Mouse (Mus musculus) spleen, postnatal 10 days (tissue): ENCODE measurements at regions not wholly inside any gene's neighbourhood (a gene's known extent, or its start where the extent isn't known, plus 50 kb on each side); places are given as distances from the start of the nearest gene placed in this dataset.

Experiments
- DNase-seq, 2 experiments: peaks; one replicate each; pipeline ENCODE4 v3.0.0; 2021 to 2022; ENCODE audit warnings: low spot score in 2 of 2

GRCm38 (mm10) chr19:33043696-33044095 is 286.4 kb downstream of the Pten start:
- DNase-seq: no peak

GRCm38 (mm10) chr19:33048754-33049442 is 291.6 kb downstream of the Pten start:
- DNase-seq: no peak

- no peak for DNase-seq
Measured at GRCm38 (mm10) chr19:33053199-33053867, 296.0 kb downstream of the Pten start.

GRCm38 (mm10) chr19:33056372-33056791 is 299.1 kb downstream of the Pten start:
- no peak for DNase-seq

- DNase-seq: no peak
Measured at GRCm38 (mm10) chr19:33061006-33061405, 303.7 kb downstream of the Pten start.

- no peak for DNase-seq
Measured at GRCm38 (mm10) chr19:33062165-33063058, 305.1 kb downstream of the Pten start.

GRCm38 (mm10) chr19:33065274-33066200 is 308.2 kb downstream of the Pten start:
- no peak for DNase-seq

- no peak for DNase-seq
Measured at GRCm38 (mm10) chr19:33068351-33068955, 311.2 kb downstream of the Pten start.

GRCm38 (mm10) chr19:33069761-33070160 is 312.5 kb downstream of the Pten start:
- DNase-seq: no peak

- DNase-seq: no peak
Measured at GRCm38 (mm10) chr19:33072299-33072698, 315.0 kb downstream of the Pten start.

- DNase-seq: no peak
Measured at GRCm38 (mm10) chr19:33074907-33075306, 317.2 kb downstream of the Rnls start.

GRCm38 (mm10) chr19:33078681-33079360 is 313.3 kb downstream of the Rnls start:
- DNase-seq: no peak

- no peak for DNase-seq
Measured at GRCm38 (mm10) chr19:33079959-33080358, 312.1 kb downstream of the Rnls start.

GRCm38 (mm10) chr19:33081493-33081892 is 310.6 kb downstream of the Rnls start:
- no peak for DNase-seq

- no peak for DNase-seq
Measured at GRCm38 (mm10) chr19:33083371-33083770, 308.7 kb downstream of the Rnls start.

- no peak for DNase-seq
Measured at GRCm38 (mm10) chr19:33084683-33085082, 307.4 kb downstream of the Rnls start.
